Mouse (Mus musculus) erythroblast, embryonic 14.5 days (primary cell): ENCODE results near the gene Cnih3.

Source experiments
- GATA1 ChIP-seq: IDR thresholded peaks from 2 replicates; pipeline ENCODE4 v1.6.1; 2012; ENCODE audit warnings: low read length, inconsistent platforms, mixed read lengths
- TAL1 ChIP-seq: IDR thresholded peaks from 3 replicates; pipeline ENCODE4 v1.6.1; 2012; ENCODE audit warnings: low read length, inconsistent platforms, mixed read lengths

DNA sequence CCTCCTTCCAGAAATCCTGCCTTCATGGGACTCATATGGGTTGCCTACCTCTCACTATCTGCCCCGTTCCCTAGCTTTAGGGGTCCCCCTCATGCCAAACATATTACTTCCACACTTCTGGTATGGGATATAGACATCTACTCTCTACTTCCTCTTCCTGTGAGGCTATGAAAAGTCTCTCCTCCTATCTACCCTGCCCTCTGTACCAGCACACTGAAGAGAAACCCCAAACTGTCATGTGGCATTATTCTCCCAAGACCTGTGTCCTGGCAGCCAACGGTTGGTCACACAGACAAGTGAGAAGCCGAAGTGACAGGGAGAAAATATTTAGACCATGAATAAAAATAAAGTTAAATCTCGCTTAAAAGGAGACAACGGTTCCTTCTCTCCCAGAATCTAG is 92.6 kb downstream of the Cnih3 start:
- TF ChIP-seq GATA1, result no peak
- no peak for TF ChIP-seq TAL1
